Mouse (Mus musculus) layer of hippocampus, postnatal 14 days (tissue): ENCODE measurements around the gene Kcnj8. TPM values are rescaled to one million over a fixed set of nuclear protein-coding genes. Genes with fewer than 3 reads are reported as not detected.

Experiments used
- DNase-seq, 2 experiments: peaks; one replicate each; pipeline ENCODE4 v3.0.0; 2021 to 2022; ENCODE audit warnings: low spot score in 2 of 2, mixed read lengths in 1 of 2
- long read RNA-seq, 2 experiments: library from polyadenylated mRNA; stranded (forward); transcript quantifications; one replicate each; pipeline ENCODE4 v2.0.0; 2021
- total RNA-seq, 2 experiments: library from RNA; stranded (reverse); gene quantifications; 2 replicates each; pipeline ENCODE4 v1.2.3; 2021

The Kcnj8 gene
- total RNA-seq: 1 to 10 TPM; 2.8 to 4.1 TPM
- long read RNA-seq, experiment 1, transcript Kcnj8-202 (3 exons, 2,548 nt): major isoform, 6 of 8 reads
- long read RNA-seq, experiment 1, partial matches to known transcripts: 1 of 8 reads
- long read RNA-seq, experiment 1, other reads (novel, unspliced or antisense): 1 of 8 reads
- long read RNA-seq, experiment 2, transcript Kcnj8-202 (3 exons, 2,548 nt): major isoform, 6 of 8 reads
- long read RNA-seq, experiment 2, partial matches to known transcripts: 0 of 8 reads
- long read RNA-seq, experiment 2, other reads (novel, unspliced or antisense): 2 of 8 reads

- DNase-seq: peak; percentile 5 to 12
Observed at GRCm38 (mm10) chr6:142571055-142571618, at the start of gene Kcnj8. Gene Kcnj8 (minus strand): TSS chr6:142571614.

GRCm38 (mm10) chr6:142616659-142617058 is 45.2 kb upstream of the Kcnj8 start:
- DNase-seq: peak in 1 of 2 experiments; percentile 5

GRCm38 (mm10) chr6:142614324-142614723 is 42.9 kb upstream of the Kcnj8 start:
- peak; percentile 11 to 22 for DNase-seq

DNA sequence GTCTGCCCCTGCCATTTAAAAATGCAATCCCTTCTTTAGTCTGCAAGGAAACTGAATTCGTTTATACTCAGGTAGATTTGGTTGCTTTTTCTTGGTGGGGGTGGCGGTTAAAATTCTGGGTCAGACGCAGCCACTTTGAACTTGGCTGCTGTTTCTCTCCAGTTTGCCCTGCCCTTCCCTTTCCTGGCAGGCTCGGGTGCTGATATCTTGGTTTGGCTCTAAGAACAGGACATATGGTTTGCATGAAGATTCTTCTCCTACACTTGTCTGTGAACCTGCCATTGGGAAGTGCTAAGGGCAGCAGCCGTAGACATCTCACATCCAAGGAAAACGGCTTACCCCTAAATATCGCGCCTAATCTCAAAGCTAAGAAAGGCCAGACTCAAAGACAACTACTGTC is 41.0 kb upstream of the Kcnj8 start:
- DNase-seq: no peak

- DNase-seq: no peak
Observed at GRCm38 (mm10) chr6:142609401-142610373, 38.3 kb upstream of the Kcnj8 start.

DNA sequence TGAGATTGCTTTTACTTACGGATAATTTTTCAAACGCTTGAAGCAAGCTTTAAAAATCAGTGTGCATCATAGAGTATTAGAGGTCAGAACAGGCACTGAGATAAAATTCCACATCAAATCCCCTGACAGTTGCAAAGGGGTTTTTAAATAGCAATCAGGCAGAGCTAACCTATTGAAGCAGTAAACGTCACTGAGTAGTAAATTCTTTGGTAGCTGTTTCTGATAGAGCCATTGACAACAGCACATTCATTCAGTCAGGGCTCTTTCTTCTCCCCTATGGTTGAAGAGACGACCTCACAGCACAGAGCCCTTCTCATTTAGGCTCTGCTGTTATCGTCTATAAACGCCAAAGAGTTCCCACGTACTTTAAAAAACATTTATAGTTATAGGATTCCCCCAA is 35.7 kb upstream of the Kcnj8 start:
- no peak for DNase-seq

DNA sequence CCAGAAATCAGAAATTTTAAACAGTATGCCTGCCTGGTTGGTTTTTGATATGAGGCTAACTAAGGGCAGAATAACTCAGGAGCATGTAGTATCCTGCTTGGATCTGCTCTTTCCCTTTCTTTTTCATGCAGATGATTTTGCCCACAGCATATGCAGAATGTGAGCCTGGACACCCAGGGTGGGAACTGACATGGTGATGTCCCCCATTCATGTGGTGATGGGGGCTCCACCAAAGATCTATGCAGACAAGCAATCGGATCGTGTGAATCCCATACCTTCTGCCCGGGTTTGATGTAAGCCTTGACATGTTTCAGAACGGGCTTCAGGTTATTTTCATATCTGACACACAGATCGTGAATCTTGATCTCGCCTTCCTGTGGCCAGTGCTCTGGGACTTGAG is 31.4 kb upstream of the Kcnj8 start:
- DNase-seq: no peak

DNA sequence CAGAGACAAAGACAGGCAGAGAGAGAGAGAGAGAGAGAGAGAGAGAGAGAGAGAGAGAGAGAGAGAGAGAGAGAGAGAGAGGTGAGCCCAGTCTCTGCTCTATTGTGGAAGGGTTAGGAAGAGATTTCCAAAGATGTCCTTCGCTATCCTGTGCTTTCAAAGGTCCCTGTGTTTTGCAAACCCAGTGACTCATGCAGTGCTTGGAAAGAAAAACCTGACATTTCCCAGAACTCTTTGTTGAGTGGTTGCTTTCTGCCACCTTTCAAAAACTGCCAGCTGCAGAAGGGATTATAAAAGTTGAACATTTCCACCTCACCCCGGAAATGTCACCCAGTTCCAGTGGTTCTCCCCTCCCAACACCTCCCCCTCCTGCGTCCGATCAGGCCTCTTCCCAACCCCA is 7.4 kb upstream of the Kcnj8 start:
- no peak for DNase-seq

DNA sequence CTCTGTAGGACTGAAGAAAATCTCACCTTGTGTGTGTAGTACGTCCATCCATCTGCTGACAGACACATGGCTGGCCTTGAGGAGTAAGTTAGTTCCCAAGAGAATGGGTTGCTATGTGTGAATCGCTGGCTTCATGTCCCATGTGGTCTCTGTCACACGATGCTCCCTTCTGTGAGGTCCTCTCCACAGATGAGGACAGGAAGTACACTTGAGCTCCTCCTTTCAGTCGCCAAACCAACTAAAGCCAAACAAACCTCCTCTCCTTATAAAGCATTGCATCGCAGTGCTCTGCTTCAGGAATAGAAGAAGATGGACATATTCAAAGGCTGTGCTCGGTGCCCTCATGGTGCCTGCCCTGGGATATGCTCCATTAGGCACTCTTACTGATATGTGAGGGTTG is 6.4 kb upstream of the Kcnj8 start:
- no peak for DNase-seq

DNA sequence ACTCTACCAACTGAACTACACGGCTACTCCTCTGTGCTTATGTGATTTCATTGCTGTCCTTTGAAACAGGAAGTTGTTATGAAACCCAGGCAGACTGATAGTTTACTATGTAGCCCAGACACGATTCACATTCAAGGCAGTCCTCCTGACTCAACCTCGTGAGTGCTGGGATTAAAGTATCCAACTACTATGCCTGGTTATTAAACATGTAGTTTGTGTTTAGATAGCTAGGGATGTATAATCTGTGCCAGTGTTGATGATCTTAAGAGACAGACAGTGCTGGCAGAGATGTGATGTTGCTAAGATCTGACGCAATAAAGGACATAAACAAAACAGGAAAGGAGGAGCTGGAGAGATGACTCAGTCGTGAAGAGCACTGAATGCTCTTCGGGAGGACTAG is 1.5 kb upstream of the Kcnj8 start:
- no peak for DNase-seq

- DNase-seq: no peak
Observed at GRCm38 (mm10) chr6:142571629-142572360, 381 bp upstream of the Kcnj8 start.

GRCm38 (mm10) chr6:142570046-142570770 is 1.2 kb downstream of the Kcnj8 start:
- no peak for DNase-seq

- DNase-seq: no peak
Observed at GRCm38 (mm10) chr6:142568713-142569357, 2.6 kb downstream of the Kcnj8 start.

GRCm38 (mm10) chr6:142567452-142567851 is 4.0 kb downstream of the Kcnj8 start:
- no peak for DNase-seq

DNA sequence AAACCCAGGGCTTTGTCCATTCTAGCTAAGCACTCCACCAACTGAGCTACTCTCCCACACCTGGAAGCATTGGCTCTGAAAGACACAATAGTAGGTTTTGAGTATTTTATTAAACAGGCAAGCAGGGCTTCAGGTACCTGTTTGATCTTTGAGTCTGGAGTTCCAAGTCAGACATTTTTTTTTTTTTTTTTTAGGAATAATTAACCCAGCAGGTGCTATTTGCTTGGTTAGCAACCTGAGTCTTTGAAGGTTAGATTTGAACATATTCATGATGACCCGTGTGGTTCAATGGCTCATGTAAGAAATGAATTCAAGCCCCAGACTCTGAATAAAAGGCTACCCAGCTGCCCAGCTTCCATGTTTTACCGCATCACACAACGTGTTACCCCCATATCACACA is 6.7 kb downstream of the Kcnj8 start:
- no peak for DNase-seq

DNA sequence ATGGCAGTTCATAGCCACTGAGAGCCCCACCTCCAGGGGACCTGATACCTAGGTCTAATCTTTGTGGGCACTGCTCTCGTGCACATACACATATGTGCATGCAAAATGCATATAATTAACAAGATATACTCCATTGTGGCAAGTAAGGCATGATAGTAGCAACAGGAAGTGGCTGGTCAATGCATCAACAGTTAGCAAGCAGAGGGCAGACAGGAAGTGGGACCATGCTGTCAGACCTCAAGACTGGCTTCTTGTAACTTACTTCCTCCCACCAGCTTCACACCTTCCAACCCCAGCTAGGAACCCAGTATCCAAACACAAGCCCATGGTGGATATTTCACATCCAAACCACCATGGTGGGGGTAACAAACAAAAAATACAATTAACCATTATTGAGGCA is 10.3 kb downstream of the Kcnj8 start:
- no peak for DNase-seq

DNA sequence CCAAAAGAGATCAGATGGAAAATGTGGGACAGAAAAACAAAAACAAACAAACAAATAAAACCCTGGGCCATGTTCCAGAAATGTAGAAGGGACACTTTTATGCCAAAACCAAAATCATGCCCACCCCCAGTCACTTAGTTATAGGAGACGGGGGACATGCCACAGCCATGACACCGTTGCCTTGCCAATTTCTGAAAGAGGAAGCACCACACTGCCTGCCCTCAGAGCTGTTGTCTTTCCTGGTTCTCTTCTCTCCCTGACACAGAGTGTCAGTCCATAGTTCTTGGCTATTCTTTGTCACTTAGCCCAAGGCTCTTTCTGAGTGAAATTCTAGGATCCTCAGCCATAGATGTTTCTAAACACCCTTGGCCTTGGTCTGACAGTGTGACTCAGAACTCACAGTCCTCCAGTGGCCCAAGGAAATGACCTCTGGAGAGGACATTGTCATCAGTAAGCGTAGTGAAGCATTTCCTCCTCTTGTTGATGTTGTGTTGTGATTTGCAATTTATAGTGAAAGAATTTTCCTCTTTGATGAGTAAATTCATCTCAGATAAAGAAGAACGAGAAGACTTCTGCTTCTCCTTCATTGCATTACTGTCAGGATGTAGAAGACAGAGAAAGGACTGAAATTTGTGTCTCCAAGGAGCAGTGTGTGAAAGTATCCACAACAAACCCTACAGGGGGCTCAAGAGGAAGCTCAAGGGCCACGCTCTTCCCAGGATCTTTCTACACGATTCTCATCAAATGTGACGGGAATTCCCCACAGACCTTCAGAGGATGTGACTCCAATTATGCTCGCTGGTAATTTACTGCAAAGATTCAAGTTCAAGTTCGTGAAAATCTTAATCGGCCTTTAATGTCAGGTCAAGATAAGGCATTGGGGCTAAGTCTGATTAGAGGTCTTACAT is 12.4 kb downstream of the Kcnj8 start:
- no peak for DNase-seq

- DNase-seq: no peak
Observed at GRCm38 (mm10) chr6:142558076-142558475, 13.3 kb downstream of the Kcnj8 start.

GRCm38 (mm10) chr6:142555988-142556387 is 15.4 kb downstream of the Kcnj8 start:
- DNase-seq: no peak
